Mouse (Mus musculus) bone marrow, adult 2 months (tissue): ENCODE data around the gene Sqstm1. TPM values are rescaled to one million over a fixed set of nuclear protein-coding genes. Genes with fewer than 3 reads are reported as not detected.

ENCODE experiments used
- H3K27ac ChIP-seq: fragments of 200-500 bp; 2 replicates; pipeline ENCODE4 v1.5.1; 2012; ENCODE audit warnings: low read depth, mild to moderate bottlenecking, control low read depth, inconsistent platforms, low read length; ENCODE audit not compliant: control insufficient read depth, poor library complexity, insufficient read depth
- H3K4me1 ChIP-seq: fragments of 200-500 bp; 2 replicates; pipeline ENCODE4 v1.6.1; 2011; ENCODE audit warnings: low read length; ENCODE audit not compliant: control insufficient read depth, insufficient read depth
- H3K4me3 ChIP-seq: fragments of 200-500 bp; replicated peaks from 2 replicates; pipeline ENCODE3; 2011; ENCODE audit warnings: mild to moderate bottlenecking, low read depth, low read length, control low read depth; ENCODE audit not compliant: control insufficient read depth
- CTCF ChIP-seq: fragments of 200-500 bp; IDR thresholded peaks from 2 replicates; pipeline ENCODE4 v1.5.1; 2011; ENCODE audit warnings: low read length, control low read depth; ENCODE audit not compliant: control insufficient read depth, insufficient read depth
- POLR2A ChIP-seq: fragments of 200-500 bp; IDR thresholded peaks from 2 replicates; pipeline ENCODE4 v1.6.1; 2011; ENCODE audit warnings: low read depth, mild to moderate bottlenecking, control low read depth, low read length, borderline replicate concordance; ENCODE audit not compliant: control insufficient read depth
- WGBS: fragments of 180-500 bp; shearing (Covaris S2); methylation state at CpG from one replicate; pipeline ENCODE4 v1.1.7; 2018; 5-methylcytosine and 5-hydroxymethylcytosine counted together
- polyA plus RNA-seq: library from polyadenylated mRNA; stranded (reverse); fragments of >200 nt; gene quantifications from 2 replicates; pipeline ENCODE4 v1.2.4, GENCODE M21; 2011; ENCODE audit warnings: low replicate concordance; ENCODE audit not compliant: missing spikeins, insufficient read depth, insufficient read length

The Sqstm1 gene
- polyA plus RNA-seq, 1 experiment, result 172 TPM

- WGBS, result 66% methylated on average over 5 of the region's 5 CpGs
- H3K27ac ChIP-seq, result no peak overlapping the region
- H3K4me3 ChIP-seq, result no peak overlapping the region
- peaks cover 1% of the 10 kb centered on the region; the same call in 1 of the 2 replicates for H3K4me1 ChIP-seq
- TF ChIP-seq CTCF (no peak), POLR2A (no peak)
Measured at GRCm38 (mm10) chr11:50245269-50245668, 34.6 kb upstream of the Sqstm1 start.

GRCm38 (mm10) chr11:50243926-50244325 is 33.3 kb upstream of the Sqstm1 start:
- no peak overlapping the region for H3K4me3 ChIP-seq
- H3K27ac ChIP-seq, result peak overlapping the region; percentile 30; the same call in 1 of the 2 replicates
- TF ChIP-seq POLR2A, result no peak
- TF ChIP-seq CTCF, result no peak
- H3K4me1 ChIP-seq, result peaks cover 6% of the 10 kb centered on the region; the same call in 1 of the 2 replicates
- WGBS, result 21% methylated on average over 6 of the region's 6 CpGs

GRCm38 (mm10) chr11:50240235-50240911 is 29.7 kb upstream of the Sqstm1 start:
- TF ChIP-seq CTCF (no peak), POLR2A (no peak)
- Histone ChIP-seq H3K4me1 (peaks cover 11% of the 10 kb centered on the region; the same call in 1 of the 2 replicates), H3K4me3 (no peak overlapping the region), H3K27ac (no peak overlapping the region)
- 17% methylated on average over 7 of the region's 7 CpGs for WGBS

- H3K4me3 ChIP-seq, result no peak overlapping the region
- TF ChIP-seq POLR2A (no peak), CTCF (no peak)
- peaks cover 11% of the 10 kb centered on the region; the same call in 1 of the 2 replicates for H3K4me1 ChIP-seq
- no peak overlapping the region for H3K27ac ChIP-seq
- WGBS, result 40% methylated on average over 9 of the region's 9 CpGs
Measured at GRCm38 (mm10) chr11:50238821-50239791, 28.5 kb upstream of the Sqstm1 start.

GRCm38 (mm10) chr11:50238324-50238723 is 27.7 kb upstream of the Sqstm1 start, which contains the start of gene Ltc4s:
Ltc4s (minus strand) TSS chr11:50238616.
- H3K4me1 ChIP-seq, result peaks cover 9% of the 10 kb centered on the region; the same call in 1 of the 2 replicates
- H3K27ac ChIP-seq, result no peak within 1 kb of the TSS
- no peak within 1 kb of the TSS for H3K4me3 ChIP-seq
- TF ChIP-seq CTCF (no peak), POLR2A (no peak)
- 10% methylated on average over 10 of the region's 10 CpGs for whole genome bisulfite sequencing

- no peak overlapping the region for H3K27ac ChIP-seq
- peaks cover 9% of the 10 kb centered on the region; the same call in 1 of the 2 replicates for H3K4me1 ChIP-seq
- H3K4me3 ChIP-seq, result peak overlapping the region; percentile 75
- WGBS, result 1% methylated on average over 66 of the region's 66 CpGs
- TF ChIP-seq POLR2A, result no peak
- TF ChIP-seq CTCF, result no peak
Measured at GRCm38 (mm10) chr11:50236937-50237835, 26.6 kb upstream of the Sqstm1 start.

DNA sequence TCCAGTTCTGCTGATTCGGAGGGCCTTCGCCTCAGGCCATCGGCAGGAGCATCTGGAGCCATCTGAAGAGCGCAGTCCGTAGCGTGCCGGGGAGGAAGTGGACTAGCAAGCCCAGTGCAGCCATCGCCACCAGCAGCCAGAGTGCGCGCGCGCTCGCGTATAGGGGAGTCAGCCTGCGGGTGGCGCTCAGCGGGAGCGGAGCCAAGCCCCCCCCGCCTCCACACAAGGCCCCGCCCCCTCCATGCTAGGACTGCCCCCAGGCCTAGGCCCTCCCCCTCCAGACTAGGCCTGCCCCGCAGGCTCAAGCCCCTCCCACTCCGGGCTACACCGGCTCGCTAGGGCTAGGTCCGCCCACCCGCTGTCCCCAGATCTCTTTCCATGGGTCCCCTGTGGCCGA is 25.9 kb upstream of the Sqstm1 start:
- 2% methylated on average over 27 of the region's 27 CpGs for WGBS
- Histone ChIP-seq H3K4me1 (peaks cover 9% of the 10 kb centered on the region; the same call in 1 of the 2 replicates), H3K27ac (no peak overlapping the region), H3K4me3 (peak overlapping the region; percentile 75)
- TF ChIP-seq CTCF (peak; percentile 36; the same call in 1 of the 2 replicates), POLR2A (peak; percentile 56; the same call in 1 of the 2 replicates)
